Mouse (Mus musculus) thymus, adult 2 months (tissue): Measurements from ENCODE around the gene Crygc. TPM values are rescaled to one million over a fixed set of nuclear protein-coding genes. Genes with fewer than 3 reads are reported as not detected.

Experiments used
- DNase-seq: peaks from one replicate; pipeline ENCODE4 v3.0.0; 2021
- H3K27ac ChIP-seq: fragments of 200-500 bp; 2 replicates; pipeline ENCODE4 v1.5.1; 2012; ENCODE audit warnings: low read length, control low read depth; ENCODE audit not compliant: control insufficient read depth, insufficient read depth
- H3K27me3 ChIP-seq: fragments of 200-500 bp; 2 replicates; pipeline ENCODE4 v1.6.1; 2012; ENCODE audit warnings: mild to moderate bottlenecking, low read length, moderate library complexity, mixed read lengths; ENCODE audit not compliant: control insufficient read depth, insufficient read depth
- H3K36me3 ChIP-seq: fragments of 200-500 bp; 2 replicates; pipeline ENCODE4 v1.6.1; 2012; ENCODE audit warnings: mild to moderate bottlenecking, low read length, moderate library complexity; ENCODE audit not compliant: control insufficient read depth, insufficient read depth
- H3K4me1 ChIP-seq: fragments of 200-500 bp; replicated peaks from 2 replicates; pipeline ENCODE4 v1.6.1; 2012; ENCODE audit warnings: low read length; ENCODE audit not compliant: control insufficient read depth, insufficient read depth
- H3K4me3 ChIP-seq: fragments of 200-500 bp; 2 replicates; pipeline ENCODE4 v1.5.1; 2012; ENCODE audit warnings: mild to moderate bottlenecking, low read length, control low read depth, moderate library complexity; ENCODE audit not compliant: control insufficient read depth, insufficient read depth
- CTCF ChIP-seq: fragments of 200-500 bp; IDR thresholded peaks from 2 replicates; pipeline ENCODE4 v1.5.1; 2012; ENCODE audit warnings: mild to moderate bottlenecking, control low read depth, low read length, moderate library complexity, borderline replicate concordance; ENCODE audit not compliant: control insufficient read depth, poor library complexity, insufficient read depth; ENCODE audit errors: extremely low read depth
- POLR2A ChIP-seq: fragments of 200-500 bp; IDR thresholded peaks from 2 replicates; pipeline ENCODE4 v1.6.1; 2012; ENCODE audit warnings: mild to moderate bottlenecking, low read length, control low read depth, moderate library complexity; ENCODE audit not compliant: control insufficient read depth, poor library complexity, insufficient read depth; ENCODE audit errors: extremely low read depth
- WGBS: fragments of 180-500 bp; shearing (Covaris S2); methylation state at CpG from one replicate; pipeline ENCODE4 v1.1.7; 2018; 5-methylcytosine and 5-hydroxymethylcytosine counted together
- polyA plus RNA-seq: library from polyadenylated mRNA; depleted of rRNA; stranded (reverse); fragments of >200 nt; gene quantifications from 2 replicates; pipeline ENCODE4 v1.2.3, GENCODE M21; 2012

Gene Crygc
- polyA plus RNA-seq, 1 experiment, result 0.32 TPM

GRCm38 (mm10) chr1:65112031-65112806, 38.7 kb upstream of the Crygc start:
- 27% methylated on average over 8 of the region's 8 CpGs for WGBS
- Histone ChIP-seq H3K27me3 (no peaks in the 10 kb centered on the region), H3K27ac (no peak overlapping the region), H3K4me3 (no peak overlapping the region), H3K36me3 (no peaks in the 10 kb centered on the region), H3K4me1 (no peaks in the 10 kb centered on the region)
- TF ChIP-seq POLR2A (no peak), CTCF (no peak)
- DNase-seq, result peak; percentile 33

- no peaks in the 10 kb centered on the region for H3K4me1 ChIP-seq
- TF ChIP-seq CTCF, result no peak
- no peak for TF ChIP-seq POLR2A
- H3K4me3 ChIP-seq, result no peak overlapping the region
- H3K27ac ChIP-seq, result no peak overlapping the region
- H3K27me3 ChIP-seq, result no peaks in the 10 kb centered on the region
- WGBS, result 86% methylated on average over 25 of the region's 25 CpGs
- H3K36me3 ChIP-seq, result no peaks in the 10 kb centered on the region
- DNase-seq, result no peak
Measured at GRCm38 (mm10) chr1:65109756-65110435, 36.4 kb upstream of the Crygc start.

GRCm38 (mm10) chr1:65109196-65109595, 35.7 kb upstream of the Crygc start:
- TF ChIP-seq POLR2A, result no peak
- no peak for TF ChIP-seq CTCF
- DNase-seq, result no peak
- 94% methylated on average over 8 of the region's 8 CpGs for WGBS

GRCm38 (mm10) chr1:65107654-65108279, 34.3 kb upstream of the Crygc start:
- DNase-seq, result no peak
- Histone ChIP-seq H3K27ac (no peak overlapping the region), H3K27me3 (no peaks in the 10 kb centered on the region), H3K4me1 (no peaks in the 10 kb centered on the region), H3K4me3 (no peak overlapping the region), H3K36me3 (no peaks in the 10 kb centered on the region)
- WGBS, result 76% methylated on average over 10 of the region's 10 CpGs
- TF ChIP-seq CTCF, result no peak
- TF ChIP-seq POLR2A, result no peak

More at GRCm38 (mm10) chr1:65109196-65109595, 35.7 kb upstream of the Crygc start:
- no peaks in the 10 kb centered on the region for H3K4me1 ChIP-seq
- no peak overlapping the region for H3K27ac ChIP-seq
- no peaks in the 10 kb centered on the region for H3K36me3 ChIP-seq
- H3K4me3 ChIP-seq, result no peak overlapping the region
- no peaks in the 10 kb centered on the region for H3K27me3 ChIP-seq

- Histone ChIP-seq H3K36me3 (no peaks in the 10 kb centered on the region), H3K4me3 (no peak within 1 kb of the TSS), H3K27me3 (no peaks in the 10 kb centered on the region), H3K4me1 (no peaks in the 10 kb centered on the region), H3K27ac (no peak within 1 kb of the TSS)
- WGBS, result 93% methylated on average over 11 of the region's 11 CpGs
- no peak for TF ChIP-seq CTCF
- no peak for TF ChIP-seq POLR2A
- DNase-seq, result no peak
Measured at GRCm38 (mm10) chr1:65103273-65103672, 29.8 kb upstream of the Crygc start, which contains the start of gene Cryga. TSS of gene Cryga (minus strand) at chr1:65103373.

- no peaks in the 10 kb centered on the region for H3K4me1 ChIP-seq
- H3K4me3 ChIP-seq, result no peak overlapping the region
- H3K36me3 ChIP-seq, result no peaks in the 10 kb centered on the region
- DNase-seq, result no peak
- no peaks in the 10 kb centered on the region for H3K27me3 ChIP-seq
- H3K27ac ChIP-seq, result no peak overlapping the region
- TF ChIP-seq POLR2A, result no peak
- no peak for TF ChIP-seq CTCF
- WGBS, result 81% methylated on average over 3 of the region's 3 CpGs
Measured at GRCm38 (mm10) chr1:65096953-65097352, 23.5 kb upstream of the Crygc start.
